Mouse (Mus musculus) embryo, embryonic 9.5 days (tissue): ENCODE data around the gene Cacna1i.

Experiments used
- DNase-seq: peaks from one replicate; pipeline ENCODE4 v3.0.0-alpha.2; 2017; ENCODE audit errors: extremely low spot score

Gene Cacna1i

DNA sequence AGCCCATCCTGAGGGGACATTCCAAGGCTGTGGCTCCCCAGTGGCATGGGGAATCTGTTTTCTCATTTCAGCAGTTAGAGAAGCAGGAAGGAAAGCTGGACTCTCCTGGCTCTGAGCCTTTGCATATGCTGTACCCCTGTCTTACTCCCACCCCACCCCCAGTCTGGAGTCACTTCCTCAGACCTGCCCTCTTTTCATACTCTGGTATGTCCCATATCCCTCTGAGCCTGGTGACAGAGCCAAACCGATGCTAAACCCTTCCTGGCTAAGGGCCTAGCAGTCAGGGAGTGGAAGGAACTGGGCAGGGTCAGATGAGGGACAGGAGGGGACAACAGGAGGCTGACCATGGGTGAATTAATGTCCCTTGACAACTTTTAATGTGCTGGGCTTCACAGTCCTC is 120.8 kb downstream of the Cacna1i start:
- no peak for DNase-seq

DNA sequence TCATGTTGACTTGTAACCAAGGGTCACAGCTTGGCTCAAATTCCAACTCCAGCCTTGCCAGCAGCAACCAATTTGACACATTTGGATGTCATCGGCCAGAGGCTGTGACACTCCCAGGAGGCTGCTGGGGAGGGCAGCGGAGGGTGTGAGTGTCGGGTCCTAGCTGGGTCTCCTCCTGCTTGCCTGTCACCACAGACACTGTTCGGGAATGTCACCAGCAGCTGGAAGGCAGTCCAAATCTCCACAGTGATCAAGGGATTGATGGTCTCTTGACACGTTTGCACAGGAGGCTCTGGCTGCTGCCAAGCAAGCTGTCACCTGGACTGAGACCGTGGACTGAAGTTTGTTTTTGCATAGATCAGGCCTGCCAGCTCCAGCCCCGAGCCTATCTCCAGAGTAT is 123.6 kb downstream of the Cacna1i start:
- DNase-seq: no peak

DNA sequence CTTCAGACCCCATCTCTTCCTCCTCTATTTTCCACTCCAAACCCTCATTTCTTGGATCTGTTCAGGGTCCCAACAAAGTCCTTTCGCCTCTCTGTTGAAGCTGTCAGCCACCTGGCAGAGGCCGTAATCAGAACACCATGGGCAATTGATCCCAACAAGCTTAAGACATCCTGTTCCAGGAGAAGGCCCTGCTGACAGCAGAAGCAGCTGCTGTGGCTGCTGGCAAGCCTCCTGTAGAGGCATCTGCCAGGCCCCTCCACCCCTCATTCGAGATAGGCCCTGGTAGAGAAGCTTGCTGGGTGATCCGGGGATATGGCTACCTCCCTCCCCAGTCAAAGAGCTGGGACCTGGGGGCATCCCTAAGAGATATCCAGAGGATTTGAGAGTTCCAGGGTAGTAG is 126.0 kb downstream of the Cacna1i start:
- no peak for DNase-seq

DNA sequence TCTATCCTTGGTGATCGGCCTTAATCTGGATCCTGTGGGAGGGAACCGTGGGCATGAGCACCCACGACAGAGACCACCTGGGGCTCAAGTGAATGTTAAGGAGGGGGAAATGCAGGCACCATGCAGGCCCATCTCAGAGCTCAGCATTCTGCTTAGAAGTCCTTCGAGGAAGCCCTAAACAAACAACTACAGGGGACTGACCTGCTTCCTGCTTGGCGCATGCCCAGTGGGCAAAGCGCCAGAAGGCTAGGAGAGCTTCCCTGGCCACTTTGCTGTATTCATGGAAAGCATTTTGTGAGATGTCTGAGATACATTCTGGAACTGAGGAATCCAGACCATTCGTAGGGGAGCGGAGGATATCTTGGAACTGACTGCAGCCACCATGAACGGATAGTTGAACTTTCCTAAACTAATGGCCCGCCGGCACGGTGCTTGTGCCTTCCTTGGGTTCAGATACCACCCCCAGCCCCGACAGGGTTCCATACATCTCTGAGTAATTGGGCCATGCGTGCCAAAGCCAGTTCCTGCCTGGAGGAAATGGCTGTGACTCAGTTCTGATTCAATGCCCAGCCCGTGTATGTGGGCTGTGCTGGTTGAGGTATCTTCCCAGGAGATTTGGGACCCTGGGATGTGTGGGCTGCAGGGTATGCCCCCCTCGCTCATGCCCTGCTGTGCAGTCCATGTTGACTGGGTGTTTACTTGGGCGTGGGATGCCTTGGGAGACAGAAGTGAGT is 127.1 kb downstream of the Cacna1i start:
- no peak for DNase-seq

DNA sequence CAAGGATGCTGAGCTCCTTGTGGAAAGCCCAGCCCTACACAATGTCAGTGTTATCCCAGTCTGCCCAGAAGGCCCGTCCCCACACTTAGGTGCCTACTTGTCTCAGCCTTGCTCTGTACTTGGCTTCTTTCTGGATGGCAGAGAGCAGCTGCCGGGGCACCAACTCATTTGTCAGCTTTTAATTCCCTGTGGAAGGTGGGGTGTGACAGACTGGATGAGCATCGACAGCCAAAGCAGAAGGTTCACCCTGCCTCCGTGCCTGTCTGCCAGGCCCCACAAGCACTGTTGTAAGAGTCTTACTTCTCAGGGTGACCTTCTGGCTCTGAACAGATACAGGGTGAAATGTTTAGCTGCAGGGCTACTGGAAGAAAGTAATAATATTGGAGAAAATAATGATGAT is 128.1 kb downstream of the Cacna1i start:
- DNase-seq: no peak

DNA sequence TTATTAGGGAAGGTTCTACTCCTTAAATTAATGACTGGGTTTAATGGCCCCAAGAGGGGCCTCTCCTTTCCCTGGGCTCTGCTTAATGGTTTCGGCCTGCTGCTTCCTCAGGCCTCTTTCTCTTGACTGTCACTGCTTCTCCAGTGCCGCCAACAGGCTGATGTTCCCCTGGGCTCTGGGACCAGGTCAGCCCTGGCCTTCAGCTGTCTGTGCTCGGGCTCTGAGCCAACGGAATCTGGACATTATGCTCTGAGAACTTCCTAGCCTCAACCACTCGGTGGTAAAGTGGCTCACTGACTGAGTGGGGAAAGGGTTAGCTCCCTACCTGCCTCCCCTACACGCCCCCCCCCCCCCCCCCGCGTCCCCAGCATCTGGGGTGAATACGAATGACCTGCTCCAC is 130.0 kb downstream of the Cacna1i start:
- DNase-seq: no peak

DNA sequence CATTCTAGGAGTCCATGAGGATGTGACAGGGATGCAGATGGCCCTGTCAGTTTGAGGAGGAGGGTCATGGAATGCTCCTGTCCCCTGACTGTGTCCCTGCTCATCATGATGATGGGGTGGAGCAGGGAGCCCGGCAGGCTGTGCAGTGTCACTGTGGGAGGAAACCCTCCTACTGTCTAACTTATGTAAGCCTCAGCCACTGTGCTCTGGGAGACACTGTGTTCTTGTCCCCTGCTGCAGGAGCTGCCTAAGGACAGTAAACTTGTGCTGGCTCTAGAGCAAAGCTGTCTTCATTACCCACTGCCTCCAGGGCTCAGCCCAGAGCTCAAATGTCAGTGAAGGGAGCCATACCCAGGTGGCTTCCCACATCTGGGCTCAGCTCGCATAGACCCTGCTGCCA is 131.1 kb downstream of the Cacna1i start:
- no peak for DNase-seq

DNA sequence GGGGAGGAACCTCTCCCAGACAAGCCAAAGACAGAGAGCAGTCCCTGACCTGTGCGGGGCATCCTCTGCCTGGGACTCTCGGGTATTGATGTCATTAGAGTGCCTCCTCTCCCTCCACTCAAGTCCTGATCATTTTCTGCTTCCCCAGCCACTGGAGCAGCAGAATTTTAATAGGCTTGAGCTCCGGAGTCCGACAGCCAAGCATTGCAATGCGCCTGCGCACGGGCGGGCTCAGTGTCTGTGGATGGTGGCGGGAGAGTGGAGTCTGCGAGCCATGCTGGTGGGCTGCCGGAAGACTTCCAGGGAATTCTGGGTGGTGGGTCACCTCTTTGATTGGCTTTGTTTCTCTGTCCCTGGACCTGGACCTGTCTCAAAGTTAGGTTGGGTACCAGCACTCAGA is 143.3 kb downstream of the Cacna1i start:
- no peak for DNase-seq

DNA sequence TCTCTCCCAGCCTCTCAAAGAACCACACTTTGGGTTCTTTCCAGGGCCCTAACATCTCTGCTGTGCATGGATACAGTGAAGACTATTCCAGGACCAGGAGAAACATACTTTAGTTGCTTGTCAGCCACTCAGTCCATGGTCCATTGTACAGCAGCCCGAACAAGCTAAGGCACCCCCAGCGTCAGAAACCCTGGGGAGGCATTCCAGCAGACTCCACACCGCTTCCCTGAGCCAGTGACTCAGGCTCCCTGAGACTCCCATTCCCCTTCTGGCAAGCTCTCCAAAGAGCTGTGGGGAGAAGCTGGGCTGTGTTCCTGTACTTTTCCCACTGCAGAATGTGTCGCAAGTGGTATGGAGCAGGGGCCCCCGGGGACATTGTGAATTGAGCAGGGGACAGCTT is 149.9 kb downstream of the Cacna1i start:
- no peak for DNase-seq

DNA sequence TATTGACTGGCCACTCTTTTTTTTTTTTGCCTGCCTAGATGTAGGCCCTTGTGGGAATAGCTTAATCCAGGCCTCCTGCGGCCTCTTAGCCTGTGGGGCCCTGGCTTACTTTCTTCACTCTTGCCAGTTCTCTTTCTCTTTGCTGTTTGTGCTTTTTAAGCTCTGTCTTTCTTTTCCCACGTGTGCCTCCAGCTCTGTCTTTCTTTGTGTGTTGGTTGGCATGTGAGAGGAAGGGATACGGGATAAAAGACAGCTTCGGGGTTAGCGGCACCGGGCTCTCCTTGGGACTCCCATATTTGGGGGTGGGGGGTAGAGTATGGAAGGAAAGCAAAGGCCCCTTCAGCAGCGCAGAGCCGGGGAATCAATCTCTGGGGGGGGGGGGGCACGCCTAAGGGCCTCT is 151.0 kb downstream of the Cacna1i start:
- no peak for DNase-seq

DNA sequence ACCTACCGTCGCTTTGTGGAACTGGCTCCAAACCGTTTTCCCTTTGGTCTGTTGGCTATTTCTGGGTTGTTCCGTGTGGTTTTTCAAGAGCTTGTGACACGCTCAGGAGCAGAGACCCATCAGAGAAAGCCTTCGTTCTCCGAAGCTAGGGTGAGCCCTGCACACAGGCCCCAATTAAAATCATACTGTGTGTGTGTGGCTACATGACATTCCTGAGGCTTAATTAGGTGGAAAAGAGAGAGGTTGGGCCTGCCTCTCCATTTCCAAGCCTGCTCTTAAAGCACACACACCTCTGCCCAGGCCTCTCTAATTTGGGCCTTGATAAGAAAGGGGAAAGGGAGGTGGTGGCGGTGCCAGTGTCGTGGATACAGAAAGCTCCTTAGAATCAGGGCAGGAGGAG is 151.4 kb downstream of the Cacna1i start:
- no peak for DNase-seq

DNA sequence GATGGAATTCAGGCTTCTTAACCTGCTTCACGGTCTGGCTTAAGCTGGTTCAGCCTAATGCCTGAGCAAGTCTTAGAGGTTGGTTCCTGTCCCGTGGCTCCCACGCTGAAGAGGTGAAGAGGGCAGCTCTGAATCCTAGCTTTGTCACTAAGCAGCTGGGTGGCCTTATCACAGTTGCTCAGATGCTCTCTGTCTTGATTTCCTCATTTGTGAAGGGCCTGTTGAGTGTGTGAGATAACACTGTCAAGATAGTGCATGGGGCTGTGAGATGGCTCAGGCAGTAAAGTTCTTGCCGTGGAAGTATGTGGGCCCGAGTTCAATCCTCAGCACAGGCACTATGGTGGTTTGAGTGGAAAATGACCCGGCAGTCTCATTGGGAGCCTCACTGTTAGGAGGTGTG is 153.2 kb downstream of the Cacna1i start:
- no peak for DNase-seq

DNA sequence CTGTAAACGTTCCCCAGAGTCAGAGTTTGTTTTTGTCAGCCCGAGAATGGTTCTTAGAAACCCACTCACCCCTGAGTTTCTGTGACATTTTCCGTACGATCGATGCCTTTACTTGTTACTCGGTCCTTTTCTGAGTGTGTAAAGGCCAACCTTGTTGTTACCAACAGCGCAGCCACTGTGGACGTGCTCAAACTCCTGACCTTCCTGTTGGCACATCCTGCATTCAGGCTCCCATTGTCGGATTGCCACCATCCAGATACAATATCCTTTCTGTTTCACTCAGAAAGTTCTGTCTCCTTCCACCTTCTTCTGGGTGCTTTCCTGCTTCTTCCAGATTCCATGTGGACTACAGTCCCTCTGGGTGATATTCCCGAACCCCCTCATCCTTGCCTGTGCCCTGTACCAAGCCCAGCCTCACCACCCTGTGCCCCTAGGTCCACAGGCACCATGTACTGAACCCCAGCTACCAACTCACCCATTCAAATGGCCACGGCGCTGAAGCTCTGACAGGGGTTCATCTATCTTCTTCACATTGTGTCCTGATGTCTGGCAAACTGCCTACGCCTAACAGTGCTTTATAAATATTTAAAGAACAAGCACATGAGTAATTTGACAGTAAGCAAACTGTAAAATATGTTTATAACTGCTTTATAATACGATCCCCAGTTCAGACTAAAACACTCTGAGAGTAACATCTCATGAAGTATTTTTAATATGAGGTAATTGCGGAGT is 159.1 kb downstream of the Cacna1i start:
- DNase-seq: no peak
